Mouse (Mus musculus): Measurements from ENCODE around the gene Lhx2. TPM values are rescaled to one million over a fixed set of nuclear protein-coding genes. Genes with fewer than 3 reads are reported as not detected.

Gene Lhx2
- polyA plus RNA-seq, 1 experiment from 2014 or later = not detected

GRCm38 (mm10) chr2:38339910-38340625, 987 bp downstream of the Lhx2 start:
- no peaks in the 10 kb centered on the region for H3K36me3 ChIP-seq (ENCODE audit: control insufficient read depth, insufficient read depth, low read length)
- no peak for ATAC-seq (ENCODE audit: insufficient number of reproducible peaks, insufficient read depth, low FRiP score, low read depth)
- H3K4me1 ChIP-seq (ENCODE audit: control insufficient read depth, insufficient read depth, low read length) = peaks cover 8% of the 10 kb centered on the region
- H3K27me3 ChIP-seq (ENCODE audit: control insufficient read depth, insufficient read depth, low read length) = peaks cover 84% of the 10 kb centered on the region
- H3K9ac ChIP-seq (replicated peaks; ENCODE audit: low read depth, low read length) = no peak overlapping the region
- 1% methylated on average over 9 of the region's 9 CpGs for WGBS
- H3K4me2 ChIP-seq (replicated peaks; ENCODE audit: low read depth, low read length) = peak overlapping the region; percentile 76
- no peak overlapping the region for H3K27ac ChIP-seq (ENCODE audit: low read length)
- H3K4me3 ChIP-seq (ENCODE audit: low read depth, low read length) = peak overlapping the region; percentile 34
- H3K9me3 ChIP-seq (ENCODE audit: control insufficient read depth, low read depth, low read length) = no peaks in the 10 kb centered on the region

GRCm38 (mm10) chr2:38340626-38341200, 1.6 kb downstream of the Lhx2 start:
- no peak overlapping the region for H3K4me2 ChIP-seq (replicated peaks; ENCODE audit: low read depth, low read length)
- 2% methylated on average over 10 of the region's 10 CpGs for WGBS
- no peaks in the 10 kb centered on the region for H3K36me3 ChIP-seq (ENCODE audit: control insufficient read depth, insufficient read depth, low read length)
- no peak overlapping the region for H3K4me3 ChIP-seq (ENCODE audit: low read depth, low read length)
- H3K27ac ChIP-seq (ENCODE audit: low read length) = no peak overlapping the region
- ATAC-seq (ENCODE audit: insufficient number of reproducible peaks, insufficient read depth, low FRiP score, low read depth) = no peak
- H3K9me3 ChIP-seq (ENCODE audit: control insufficient read depth, low read depth, low read length) = no peaks in the 10 kb centered on the region
- H3K4me1 ChIP-seq (ENCODE audit: control insufficient read depth, insufficient read depth, low read length) = peaks cover 8% of the 10 kb centered on the region
- H3K9ac ChIP-seq (replicated peaks; ENCODE audit: low read depth, low read length) = no peak overlapping the region
- peaks cover 84% of the 10 kb centered on the region for H3K27me3 ChIP-seq (ENCODE audit: control insufficient read depth, insufficient read depth, low read length)

GRCm38 (mm10) chr2:38343573-38343972, 4.5 kb downstream of the Lhx2 start:
- Histone ChIP-seq H3K9ac (replicated peaks; ENCODE audit: low read depth, low read length) (no peak overlapping the region), H3K36me3 (ENCODE audit: control insufficient read depth, insufficient read depth, low read length) (no peaks in the 10 kb centered on the region), H3K4me3 (ENCODE audit: low read depth, low read length) (no peak overlapping the region), H3K4me2 (replicated peaks; ENCODE audit: low read depth, low read length) (no peak overlapping the region), H3K27me3 (ENCODE audit: control insufficient read depth, insufficient read depth, low read length) (peaks cover 77% of the 10 kb centered on the region), H3K9me3 (ENCODE audit: control insufficient read depth, low read depth, low read length) (no peaks in the 10 kb centered on the region), H3K27ac (ENCODE audit: low read length) (no peak overlapping the region), H3K4me1 (ENCODE audit: control insufficient read depth, insufficient read depth, low read length) (peaks cover 10% of the 10 kb centered on the region; the same call in 1 of the 2 replicates)
- 29% methylated on average over 1 of the region's 1 CpGs for WGBS
- ATAC-seq (ENCODE audit: insufficient number of reproducible peaks, insufficient read depth, low FRiP score, low read depth) = no peak

- Histone ChIP-seq H3K9me3 (ENCODE audit: control insufficient read depth, low read depth, low read length) (no peaks in the 10 kb centered on the region), H3K4me3 (ENCODE audit: low read depth, low read length) (no peak overlapping the region), H3K27me3 (ENCODE audit: control insufficient read depth, insufficient read depth, low read length) (peaks cover 82% of the 10 kb centered on the region), H3K27ac (ENCODE audit: low read length) (no peak overlapping the region), H3K36me3 (ENCODE audit: control insufficient read depth, insufficient read depth, low read length) (no peaks in the 10 kb centered on the region), H3K4me2 (replicated peaks; ENCODE audit: low read depth, low read length) (no peak overlapping the region), H3K4me1 (ENCODE audit: control insufficient read depth, insufficient read depth, low read length) (peaks cover 6% of the 10 kb centered on the region; the same call in 1 of the 2 replicates), H3K9ac (replicated peaks; ENCODE audit: low read depth, low read length) (no peak overlapping the region)
- no peak for ATAC-seq (ENCODE audit: insufficient number of reproducible peaks, insufficient read depth, low FRiP score, low read depth)
Observed at GRCm38 (mm10) chr2:38344727-38345126, 5.6 kb downstream of the Lhx2 start.

- no peaks in the 10 kb centered on the region for H3K36me3 ChIP-seq (ENCODE audit: control insufficient read depth, insufficient read depth, low read length)
- H3K4me2 ChIP-seq (replicated peaks; ENCODE audit: low read depth, low read length) = no peak overlapping the region
- no peak overlapping the region for H3K9ac ChIP-seq (replicated peaks; ENCODE audit: low read depth, low read length)
- 3% methylated on average over 6 of the region's 6 CpGs for WGBS
- peaks cover 84% of the 10 kb centered on the region for H3K27me3 ChIP-seq (ENCODE audit: control insufficient read depth, insufficient read depth, low read length)
- H3K4me1 ChIP-seq (ENCODE audit: control insufficient read depth, insufficient read depth, low read length) = peaks cover 16% of the 10 kb centered on the region; the same call in 1 of the 2 replicates
- H3K9me3 ChIP-seq (ENCODE audit: control insufficient read depth, low read depth, low read length) = no peaks in the 10 kb centered on the region
- ATAC-seq (ENCODE audit: insufficient number of reproducible peaks, insufficient read depth, low FRiP score, low read depth) = no peak
- no peak overlapping the region for H3K4me3 ChIP-seq (ENCODE audit: low read depth, low read length)
- no peak overlapping the region for H3K27ac ChIP-seq (ENCODE audit: low read length)
Observed at GRCm38 (mm10) chr2:38346417-38346816, 7.3 kb downstream of the Lhx2 start.

- Histone ChIP-seq H3K27ac (ENCODE audit: low read length) (no peak overlapping the region), H3K27me3 (ENCODE audit: control insufficient read depth, insufficient read depth, low read length) (peaks cover 85% of the 10 kb centered on the region), H3K36me3 (ENCODE audit: control insufficient read depth, insufficient read depth, low read length) (no peaks in the 10 kb centered on the region), H3K4me3 (ENCODE audit: low read depth, low read length) (no peak overlapping the region), H3K9me3 (ENCODE audit: control insufficient read depth, low read depth, low read length) (no peaks in the 10 kb centered on the region), H3K4me2 (replicated peaks; ENCODE audit: low read depth, low read length) (no peak overlapping the region), H3K4me1 (ENCODE audit: control insufficient read depth, insufficient read depth, low read length) (peaks cover 20% of the 10 kb centered on the region; the same call in 1 of the 2 replicates), H3K9ac (replicated peaks; ENCODE audit: low read depth, low read length) (no peak overlapping the region)
- no peak for ATAC-seq (ENCODE audit: insufficient number of reproducible peaks, insufficient read depth, low FRiP score, low read depth)
- WGBS = 2% methylated on average over 15 of the region's 15 CpGs
Observed at GRCm38 (mm10) chr2:38346881-38347764, 8.0 kb downstream of the Lhx2 start.

GRCm38 (mm10) chr2:38347811-38348551, 8.9 kb downstream of the Lhx2 start:
- H3K36me3 ChIP-seq (ENCODE audit: control insufficient read depth, insufficient read depth, low read length) = no peaks in the 10 kb centered on the region
- H3K27ac ChIP-seq (ENCODE audit: low read length) = no peak overlapping the region
- no peak overlapping the region for H3K4me3 ChIP-seq (ENCODE audit: low read depth, low read length)
- H3K27me3 ChIP-seq (ENCODE audit: control insufficient read depth, insufficient read depth, low read length) = peaks cover 88% of the 10 kb centered on the region
- under 1% methylated on average over 49 of the region's 54 CpGs for WGBS
- H3K9ac ChIP-seq (replicated peaks; ENCODE audit: low read depth, low read length) = no peak overlapping the region
- H3K4me1 ChIP-seq (ENCODE audit: control insufficient read depth, insufficient read depth, low read length) = peaks cover 20% of the 10 kb centered on the region; the same call in 1 of the 2 replicates
- no peak overlapping the region; the same call in 1 of the 2 replicates for H3K4me2 ChIP-seq (replicated peaks; ENCODE audit: low read depth, low read length)
- H3K9me3 ChIP-seq (ENCODE audit: control insufficient read depth, low read depth, low read length) = no peaks in the 10 kb centered on the region
- ATAC-seq (ENCODE audit: insufficient number of reproducible peaks, insufficient read depth, low FRiP score, low read depth) = no peak
